Mouse (Mus musculus) brain, embryonic 18.5 days (tissue): ENCODE results near the gene Il3.
A peak's percentile ranks its signal among the peaks of the same experiment; 100 is the strongest.

Source experiments
- DNase-seq: peaks from one replicate; pipeline ENCODE4 v3.0.0-alpha.2; 2012; ENCODE audit warnings: low read depth, low spot score

Il3 gene

GRCm38 (mm10) chr11:54287821-54288453 lies 20.9 kb upstream of the Il3 start:
- DNase-seq: no peak

- DNase-seq: no peak
These were observed 4.4 kb upstream of the Il3 start for GRCm38 (mm10) chr11:54271437-54271949.

GRCm38 (mm10) chr11:54269191-54269896 lies 2.3 kb upstream of the Il3 start:
- DNase-seq: no peak

- no peak for DNase-seq
These were observed 2.5 kb downstream of the Il3 start for GRCm38 (mm10) chr11:54264542-54264941.

DNA sequence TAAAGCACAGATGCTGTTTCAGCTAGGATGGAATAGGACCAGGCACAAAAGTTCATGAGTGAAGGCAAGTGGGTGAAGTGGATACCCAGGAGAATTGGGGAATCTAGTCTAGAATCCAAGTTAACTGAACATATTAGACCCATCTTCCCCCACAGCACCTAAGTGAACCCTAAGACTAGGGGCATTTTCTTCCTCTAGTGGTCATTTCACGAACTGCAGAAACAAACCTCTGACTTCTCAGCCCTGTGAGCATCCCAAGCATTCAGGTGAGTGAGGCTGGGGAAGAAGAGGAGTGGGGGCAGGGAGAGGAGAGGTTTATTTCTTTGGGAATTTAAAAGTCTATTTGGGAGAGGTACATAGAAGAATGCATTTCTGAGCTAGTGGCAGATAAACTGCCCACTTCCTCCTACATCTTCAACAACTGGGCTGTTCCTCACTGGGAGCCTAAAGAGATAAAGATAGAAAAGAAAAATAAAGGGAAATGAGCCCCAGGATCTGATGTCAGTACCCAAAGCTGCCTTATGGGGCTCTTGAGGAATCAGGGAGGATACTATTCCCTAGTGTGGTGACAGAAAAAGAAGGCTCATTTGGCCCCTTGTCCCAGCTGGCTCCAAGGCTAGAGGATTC lies 3.6 kb downstream of the Il3 start:
- DNase-seq: no peak

- DNase-seq: peak; percentile 47
These were observed 10.3 kb downstream of the Il3 start for GRCm38 (mm10) chr11:54256624-54257376.

- no peak for DNase-seq
These were observed 13.0 kb downstream of the Il3 start for GRCm38 (mm10) chr11:54254114-54254513.

- DNase-seq: no peak
These were observed 16.5 kb downstream of the Il3 start for GRCm38 (mm10) chr11:54250575-54250974.

DNA sequence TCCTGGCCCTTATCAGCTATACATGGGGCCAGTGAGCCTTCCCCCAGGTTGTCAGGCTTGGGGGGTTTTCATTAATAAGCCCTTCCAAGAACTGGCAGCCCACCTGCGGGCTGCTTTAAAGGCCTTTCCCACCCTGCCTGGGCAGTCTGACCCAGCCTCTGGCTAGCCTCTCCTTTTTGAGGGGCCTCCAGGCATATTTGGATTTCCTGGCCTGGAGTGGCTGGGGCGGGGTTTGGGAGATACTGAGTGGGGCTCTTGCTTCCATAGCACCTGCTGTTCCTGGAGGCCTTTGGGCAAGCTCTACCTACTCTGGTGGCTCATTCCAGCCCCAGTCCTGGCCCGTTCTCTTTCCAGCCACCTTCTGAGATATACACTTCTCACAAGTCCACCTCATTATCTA lies 17.3 kb downstream of the Il3 start:
- no peak for DNase-seq

GRCm38 (mm10) chr11:54248940-54249717 lies 17.9 kb downstream of the Il3 start, which contains the start of gene Csf2:
Gene Csf2 (minus strand): TSS chr11:54249667.
- no peak for DNase-seq

GRCm38 (mm10) chr11:54247251-54247950 lies 19.7 kb downstream of the Il3 start:
- no peak for DNase-seq

- no peak for DNase-seq
These were observed 22.6 kb downstream of the Il3 start for GRCm38 (mm10) chr11:54244465-54244864.

GRCm38 (mm10) chr11:54242494-54242893 lies 24.6 kb downstream of the Il3 start:
- no peak for DNase-seq

GRCm38 (mm10) chr11:54236939-54237338 lies 30.1 kb downstream of the Il3 start:
- DNase-seq: no peak

DNA sequence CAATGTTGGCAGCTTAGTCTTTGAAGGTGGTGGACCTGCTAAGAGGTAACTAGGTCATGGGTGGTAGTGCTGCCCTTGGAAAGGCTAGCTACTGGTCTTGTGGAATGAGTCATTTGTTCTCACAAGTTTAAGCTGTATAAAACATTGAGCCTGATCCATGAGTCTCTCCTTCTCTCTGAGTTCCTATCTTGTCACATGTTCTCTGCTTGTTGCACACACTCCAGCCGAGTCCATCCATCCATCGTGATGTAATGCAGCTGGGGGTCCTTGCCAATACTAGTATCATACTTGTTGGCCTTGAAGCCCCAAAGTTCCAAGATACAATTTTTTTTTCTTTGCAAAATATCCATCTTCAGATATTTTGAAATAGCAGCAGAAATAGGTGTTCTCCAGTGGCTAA lies 39.6 kb downstream of the Il3 start:
- DNase-seq: no peak

DNA sequence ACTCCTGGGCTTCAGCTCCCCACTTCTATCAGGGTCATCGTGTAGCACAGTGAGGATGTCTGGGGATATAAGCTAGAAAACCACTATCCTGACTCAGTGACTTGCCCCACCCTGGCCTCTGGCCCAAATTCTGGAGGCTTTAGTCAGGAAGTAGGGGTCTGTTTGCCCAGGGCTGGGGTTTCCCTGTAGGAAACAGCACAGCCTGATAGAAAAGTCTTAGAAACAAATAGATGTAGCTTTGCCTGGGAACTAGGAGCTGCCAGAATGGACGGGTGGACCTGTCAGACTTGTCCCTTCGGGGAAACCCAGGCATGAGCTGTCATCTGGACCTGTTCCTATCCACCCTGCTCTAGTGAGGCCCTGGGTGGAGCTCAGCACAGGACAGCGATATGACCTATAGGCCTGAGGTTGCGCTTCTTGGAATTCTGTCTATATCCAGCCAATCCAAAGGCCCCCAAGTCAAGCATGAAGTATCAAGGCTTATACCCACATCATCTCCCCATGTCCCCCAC lies 42.5 kb downstream of the Il3 start:
- no peak for DNase-seq

- no peak for DNase-seq
These were observed 43.2 kb downstream of the Il3 start for GRCm38 (mm10) chr11:54223637-54224474.

DNA sequence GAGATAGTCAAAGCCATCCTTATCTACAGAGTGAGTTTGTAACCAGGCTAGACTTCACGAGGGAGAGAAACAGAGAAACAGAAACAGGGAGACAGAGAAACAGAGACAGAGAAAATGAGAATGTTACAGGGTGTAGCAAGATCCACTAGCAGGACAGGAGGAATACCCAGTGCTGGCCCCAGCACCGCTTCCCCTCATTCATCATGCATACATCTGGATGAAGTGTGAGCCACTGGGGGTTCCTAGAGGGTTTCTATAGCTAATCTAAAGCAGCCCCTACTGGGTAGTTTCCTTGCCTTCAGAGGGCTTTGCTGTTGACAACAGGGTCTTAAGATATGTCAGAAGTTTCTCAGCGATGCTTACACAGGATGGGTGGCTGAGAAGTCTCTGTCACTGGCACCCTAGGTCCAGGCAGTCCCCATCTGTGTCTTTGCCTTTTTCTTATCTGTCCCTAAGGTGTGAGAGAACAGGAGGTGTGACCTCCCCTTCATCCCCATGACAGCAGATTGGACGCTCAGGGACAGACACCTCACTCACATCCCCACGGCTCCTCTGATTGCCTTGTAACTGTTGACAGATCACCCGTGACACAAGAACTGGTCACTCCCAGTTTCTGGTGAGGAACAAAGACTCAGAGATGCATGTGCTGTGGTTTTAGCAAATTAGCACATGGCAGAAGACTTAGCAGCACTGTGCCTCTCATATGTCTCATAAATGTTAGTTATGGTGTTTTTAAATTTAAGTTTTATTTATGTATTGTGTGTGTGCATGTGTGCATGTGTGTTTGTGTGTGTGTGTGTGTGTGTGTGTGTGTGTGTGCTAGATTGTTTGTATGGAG lies 47.0 kb downstream of the Il3 start:
- DNase-seq: no peak
